Comparison of ENCODE assay signal across 8 mouse cellular contexts in genomic region chr15:36960010-36960875, GRCm38 (mm10). TPM values are rescaled to one million over a fixed set of nuclear protein-coding genes. Genes with fewer than 3 reads are reported as not detected.
DNase-seq lines count a peak whose midpoint lies in the region; ATAC-seq and TF ChIP-seq lines count a peak whose summit lies in the region.

No protein-coding gene starts in this region.

- no peaks in the 10 kb centered on the region for H3K27me3 ChIP-seq in intestine, embryonic 15.5 days (replicated peaks)
- H3K27me3 ChIP-seq in midbrain, embryonic 16.5 days (ENCODE audit: control insufficient read depth, insufficient read depth, low read depth, low read length): no peaks in the 10 kb centered on the region

- TF ChIP-seq CTCF in gastrocnemius, adult 2 months (IDR thresholded peaks at IDR 0.05): no peak

- no peak overlapping the region for H3K9ac ChIP-seq in intestine, embryonic 15.5 days
- 0 out of 2 replicates have a peak overlapping the region, but pooled peaks have one; percentile 6 for H3K9ac ChIP-seq in midbrain, embryonic 16.5 days (ENCODE audit: low read depth, low read length)

- ATAC-seq in intestine, embryonic 15.5 days: peak; percentile 95
- peak; percentile 52; the same call in 1 of the 2 replicates for ATAC-seq in midbrain, embryonic 16.5 days

- H3K4me1 ChIP-seq in intestine, embryonic 15.5 days (replicated peaks): peaks cover 9% of the 10 kb centered on the region; the same call in 1 of the 2 replicates
- H3K4me1 ChIP-seq in midbrain, embryonic 16.5 days (ENCODE audit: control insufficient read depth, insufficient read depth, low read length): peaks cover 3% of the 10 kb centered on the region; the same call in 1 of the 2 replicates

- peak overlapping the region; percentile 83 for H3K27ac ChIP-seq in gastrocnemius, adult 2 months
- 0 out of 2 replicates have a peak overlapping the region, but pooled peaks have one; percentile 18 for H3K27ac ChIP-seq in intestine, embryonic 15.5 days
- H3K27ac ChIP-seq in midbrain, embryonic 16.5 days (ENCODE audit: low read length): peak overlapping the region; percentile 79

- H3K4me2 ChIP-seq in intestine, embryonic 15.5 days (replicated peaks): peak overlapping the region; percentile 34
- H3K4me2 ChIP-seq in midbrain, embryonic 16.5 days (ENCODE audit: low read length): peak overlapping the region; percentile 26

- no peaks in the 10 kb centered on the region for H3K9me3 ChIP-seq in intestine, embryonic 15.5 days
- H3K9me3 ChIP-seq in midbrain, embryonic 16.5 days (replicated peaks; ENCODE audit: control insufficient read depth, low read length, poor library complexity, severe bottlenecking): no peaks in the 10 kb centered on the region

- H3K4me3 ChIP-seq in gastrocnemius, adult 2 months: peak overlapping the region; percentile 64
- no peak overlapping the region for H3K4me3 ChIP-seq in intestine, embryonic 15.5 days (replicated peaks)
- H3K4me3 ChIP-seq in midbrain, embryonic 16.5 days (ENCODE audit: low read depth, low read length): no peak overlapping the region

- WGBS in intestine, embryonic 15.5 days: 46% methylated on average over 17 of the region's 17 CpGs
- WGBS in midbrain, embryonic 16.5 days: 45% methylated on average over 17 of the region's 17 CpGs

- intact Hi-C loops in gastrocnemius, adult 2 months (cut with DNase I): loop anchor here (5.0 kb wide), 1 partner anchor 42 kb away; no protein-coding TSS in a partner anchor

- peak; percentile 16 for DNase-seq in thymus, postnatal 0 days (ENCODE audit: low spot score)
- DNase-seq in thymus, postnatal 10 days (ENCODE audit: low spot score in 2 of 2): no peak
- DNase-seq in cerebellum, adult 9-11 months: peak; percentile 92
- DNase-seq in gastrocnemius, adult 2 months: peak; percentile 76
- DNase-seq in left cerebral cortex, adult 8-10 months (ENCODE audit: low spot score in 2 of 2): peak; percentile 74 to 92
- peak; percentile 72 for DNase-seq in yolk sac, embryonic 10.5 days (ENCODE audit: low spot score)

- H3K36me3 ChIP-seq in intestine, embryonic 15.5 days: no peaks in the 10 kb centered on the region
- no peaks in the 10 kb centered on the region for H3K36me3 ChIP-seq in midbrain, embryonic 16.5 days (ENCODE audit: control insufficient read depth, insufficient read depth, low read length)

RNA-seq across cellular contexts. Expression of gene Zfp706, which starts 47.3 kb away (rescaled TPM):
- polyA plus RNA-seq in thymus, postnatal 0 days (2015; fragmentation: Nextera tagmentation; extraction: Ambion mirVana): 596 and 599 TPM in 2 replicates
- total RNA-seq in gastrocnemius, adult 2 months (2021): 100 to 1,000 TPM; 109 to 129 TPM
- polyA plus RNA-seq in intestine, embryonic 15.5 days (2015; fragmentation: Nextera tagmentation; extraction: Ambion mirVana): 544 and 685 TPM in 2 replicates
- 100 to 1,000 TPM; 193 to 250 (median 224) TPM for total RNA-seq in left cerebral cortex, adult 8-10 months (2022)
- 495 and 501 TPM in 2 replicates for polyA plus RNA-seq in midbrain, embryonic 16.5 days (2015; fragmentation: Nextera tagmentation; extraction: Ambion mirVana)

Comparison
In these comparisons a context has a peak if more than half of its experiments do, and no peak if none do; other contexts are left out.
1. DNase-seq: peak in thymus, postnatal 0 days (single experiment), cerebellum, adult 9-11 months (single experiment), gastrocnemius, adult 2 months (single experiment), left cerebral cortex, adult 8-10 months (2 of 2) and yolk sac, embryonic 10.5 days (single experiment); none in thymus, postnatal 10 days (0 of 2).
2. H3K27ac ChIP-seq: peak in every context shown above with its lines; median percentile 83 in gastrocnemius, adult 2 months; 79 in midbrain, embryonic 16.5 days; 18 in intestine, embryonic 15.5 days.